Mouse (Mus musculus) spleen, adult 12 weeks (tissue): ENCODE results near the gene Dido1.
A peak's percentile ranks its signal among the peaks of the same experiment; 100 is the strongest.
"Not testable (repeated sequence)": the region's sequence is repeated elsewhere in the genome, so short reads cannot be mapped to it uniquely, and the experiment has no call there.

Experiments
- DNase-seq: peaks from one replicate; pipeline ENCODE4 v3.0.0; 2022; ENCODE audit warnings: low spot score

The Dido1 gene

DNA sequence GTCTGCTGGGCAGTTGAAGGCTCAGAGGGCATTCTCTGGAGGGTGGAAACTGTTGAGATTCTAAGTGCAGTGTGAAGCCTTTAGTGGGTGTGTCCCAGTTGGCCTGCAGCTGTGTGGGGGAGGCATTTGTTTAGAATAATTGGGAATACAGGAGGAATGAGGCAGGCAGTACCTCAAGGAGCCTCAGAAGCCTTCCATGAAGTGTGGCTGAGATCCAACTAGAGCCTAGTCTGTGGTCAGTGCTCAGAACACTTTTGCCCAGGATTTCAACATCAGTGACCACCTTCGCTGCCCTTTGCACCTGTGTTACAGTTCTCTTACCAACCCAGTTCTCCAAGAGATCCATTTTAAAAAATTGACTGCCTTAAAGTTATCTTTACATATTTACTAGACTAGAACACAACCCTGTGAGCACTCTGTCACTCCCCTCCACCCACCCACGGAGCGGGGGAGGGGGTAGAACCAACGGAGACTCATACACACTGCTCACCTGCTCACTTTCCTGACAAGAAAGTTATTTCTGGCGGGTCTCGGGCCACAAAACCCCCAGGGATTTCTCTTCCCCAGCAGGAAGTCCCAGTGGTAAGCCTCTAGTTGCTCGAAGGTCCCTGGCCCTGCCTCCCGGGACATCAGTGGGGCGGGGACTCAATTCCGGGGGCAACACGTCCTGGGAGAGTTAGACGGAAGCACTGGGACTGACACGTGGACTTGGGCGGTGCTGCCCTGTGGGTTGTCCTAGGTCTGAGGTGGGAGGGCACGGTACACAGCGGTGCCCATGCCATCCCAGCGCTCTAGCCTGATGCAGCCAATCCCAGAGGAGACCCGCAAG lies 15.0 kb upstream of the Dido1 start, which contains the start of gene Slc17a9:
Gene Slc17a9, plus strand, starts transcription at position 679 of the 829 bp plus-strand sequence.
- no peak for DNase-seq

DNA sequence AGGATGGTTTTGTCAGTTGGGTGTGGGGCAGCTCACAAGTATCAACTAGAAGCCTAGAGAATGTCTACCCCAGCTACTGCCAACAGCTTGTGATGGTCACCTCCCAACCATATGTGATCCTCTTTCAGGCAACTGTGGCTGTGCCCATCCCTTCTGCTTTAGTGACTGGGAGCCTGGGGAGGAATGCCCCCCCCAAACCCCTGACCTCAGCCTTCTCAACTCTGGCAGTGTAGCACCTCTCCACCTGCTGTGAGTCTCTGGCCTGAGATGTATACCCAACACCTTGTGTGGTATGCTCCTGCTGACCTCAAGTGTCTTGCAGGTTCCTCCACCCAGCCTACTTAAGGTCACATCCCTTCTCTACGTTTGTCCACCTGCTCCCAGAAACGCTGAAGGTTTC lies 14.1 kb upstream of the Dido1 start:
- no peak for DNase-seq

DNA sequence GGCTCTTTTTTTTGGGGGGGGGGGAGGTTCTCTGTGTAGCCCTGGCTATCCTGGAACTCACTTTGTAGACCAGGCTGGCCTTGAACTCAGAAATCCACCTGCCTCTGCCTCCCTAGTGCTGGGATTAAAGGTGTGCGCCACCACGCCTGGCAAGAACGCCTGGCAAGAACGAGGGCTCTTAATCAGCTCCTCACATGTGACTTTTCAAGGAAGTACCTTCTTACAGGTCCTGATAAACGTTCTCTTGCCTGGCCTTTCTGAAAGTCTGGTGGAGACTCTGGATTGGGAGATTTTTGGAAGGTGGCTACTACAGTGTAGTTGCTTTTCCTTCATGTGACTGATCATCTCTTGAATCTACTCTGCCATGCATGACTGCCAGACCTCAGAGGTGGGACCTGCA lies 12.9 kb upstream of the Dido1 start:
- not testable (repeated sequence) for DNase-seq

DNA sequence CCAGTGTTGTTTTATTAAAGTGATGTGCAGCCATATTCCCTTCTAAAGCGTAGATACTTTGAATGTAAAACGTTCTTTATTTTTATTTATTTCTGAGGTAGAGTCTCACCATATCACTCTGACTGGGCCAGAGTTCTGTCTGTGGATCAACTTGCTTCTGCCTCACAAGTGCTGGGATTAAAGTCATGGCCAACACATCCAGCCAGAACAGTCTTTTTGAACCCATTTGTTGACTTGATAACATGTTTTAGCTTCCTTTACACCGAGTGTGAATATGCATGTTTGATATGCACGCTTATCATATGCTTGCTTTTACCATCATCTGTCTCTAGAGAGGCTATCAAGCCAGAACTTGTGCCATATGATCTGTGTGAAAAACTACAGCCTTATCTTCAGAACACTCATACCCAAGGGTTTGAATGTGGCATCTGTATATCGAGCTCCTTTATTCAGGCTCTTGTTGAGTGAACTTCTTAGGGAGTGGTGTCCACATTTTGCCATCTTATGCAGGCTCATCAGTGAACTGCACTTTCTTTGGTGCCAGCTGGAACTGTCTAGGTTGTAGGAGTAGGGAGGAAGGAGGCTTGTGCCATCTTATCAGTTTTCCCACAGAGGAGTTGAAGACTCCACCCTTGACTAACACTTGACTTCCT lies 2.4 kb upstream of the Dido1 start:
- DNase-seq: no peak

DNA sequence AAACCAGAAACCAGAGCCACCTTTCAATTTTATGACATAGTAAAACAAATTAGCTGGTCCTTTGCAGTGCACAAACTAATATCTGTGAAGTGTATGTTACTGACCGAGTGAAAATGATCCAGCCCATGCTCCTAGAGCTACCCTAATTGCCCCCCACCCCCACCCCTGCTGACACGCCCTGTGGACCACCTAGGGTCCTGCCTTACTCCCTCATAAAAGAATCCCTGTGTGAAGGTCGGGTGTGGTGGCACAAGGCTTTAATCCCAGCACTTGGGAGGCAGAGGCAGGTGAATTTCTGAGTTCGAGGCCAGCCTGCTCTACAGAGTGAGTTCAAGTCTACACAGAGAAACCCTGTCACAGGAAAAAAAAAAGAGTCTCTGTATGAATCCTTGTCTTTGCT lies 1.7 kb upstream of the Dido1 start:
- DNase-seq: no peak

DNA sequence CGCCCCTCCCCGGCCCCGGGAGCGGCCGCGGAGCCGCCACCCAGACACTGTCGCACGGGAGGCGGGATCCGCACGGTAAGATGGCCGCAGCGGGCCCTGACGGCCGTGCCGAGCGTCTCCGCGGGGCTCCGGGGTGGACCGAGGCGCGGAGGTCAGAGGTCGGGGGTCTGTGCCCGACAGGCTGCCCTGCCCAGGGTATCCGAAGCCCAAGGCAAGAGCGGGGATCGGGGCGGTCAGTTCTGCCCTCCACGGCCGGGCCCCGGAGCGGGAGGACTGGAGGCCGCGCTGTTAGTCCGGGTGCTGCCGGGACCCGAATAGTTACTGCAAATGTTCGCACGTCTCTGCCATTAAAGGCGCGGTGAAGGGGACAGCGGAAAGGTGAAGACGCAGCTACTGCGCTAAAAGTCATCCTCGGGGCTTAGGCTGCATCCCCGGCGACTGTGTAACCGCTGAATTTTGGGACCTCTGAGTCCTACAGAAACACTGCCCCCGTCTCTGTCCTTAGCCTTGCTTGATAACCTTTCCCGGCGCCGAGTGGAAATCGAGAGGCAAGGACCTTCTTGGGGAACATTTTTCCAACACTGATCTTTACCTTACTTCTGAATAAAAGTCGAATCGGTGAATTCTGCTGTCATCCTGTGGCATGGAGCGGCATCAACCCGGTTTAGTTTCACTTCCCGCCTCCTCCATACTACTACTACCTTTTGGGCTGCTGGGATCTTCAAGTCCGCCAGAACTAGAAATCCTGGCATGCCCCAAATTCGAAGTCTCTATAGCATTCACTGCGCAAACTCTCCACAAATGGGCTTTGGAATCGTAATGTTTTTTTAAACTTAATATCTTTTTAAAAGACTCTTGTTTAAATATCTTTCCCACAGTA lies 717 bp upstream of the Dido1 start:
- DNase-seq: no peak

DNA sequence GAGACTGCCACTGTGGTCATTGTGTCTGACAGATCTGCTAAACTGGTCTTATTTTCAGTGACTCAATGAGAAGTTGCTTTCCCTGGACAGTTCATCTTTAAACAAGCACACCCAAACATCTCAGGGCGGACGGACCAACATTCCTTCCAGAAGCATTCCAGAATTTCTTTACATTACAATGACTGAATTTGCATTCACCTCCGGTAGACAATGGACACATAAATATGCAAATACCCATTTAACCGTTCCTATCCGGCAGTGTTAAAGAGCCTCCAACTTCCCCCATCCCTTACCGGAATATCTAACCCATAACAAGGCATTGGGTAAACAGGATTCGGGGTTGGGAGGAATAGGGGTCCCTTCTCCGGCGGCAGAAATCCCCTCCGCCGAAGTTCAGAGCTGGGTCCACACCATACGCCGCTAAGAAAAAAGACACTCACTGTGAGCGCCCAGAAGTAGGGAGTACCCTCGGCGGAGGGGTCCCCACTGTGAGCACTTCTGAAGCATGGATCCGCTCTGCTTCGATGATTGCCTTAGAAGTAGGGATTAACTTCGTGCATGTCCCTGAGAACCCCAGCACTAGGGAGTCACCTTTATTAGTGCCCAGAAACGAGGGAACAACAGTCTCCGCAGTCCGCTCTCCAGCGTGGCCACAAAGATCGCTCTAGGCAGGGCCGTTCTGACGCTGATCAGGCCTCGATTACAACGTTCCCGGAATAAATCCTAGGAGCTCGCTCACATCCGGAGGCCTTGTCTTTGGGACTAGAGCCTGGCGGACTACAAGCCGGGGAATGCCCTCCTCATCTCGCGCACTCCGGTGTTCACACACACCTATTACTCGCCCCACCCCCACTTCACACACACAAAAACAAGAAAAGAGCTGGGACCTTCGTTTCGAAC lies 526 bp downstream of the Dido1 start:
- no peak for DNase-seq

DNA sequence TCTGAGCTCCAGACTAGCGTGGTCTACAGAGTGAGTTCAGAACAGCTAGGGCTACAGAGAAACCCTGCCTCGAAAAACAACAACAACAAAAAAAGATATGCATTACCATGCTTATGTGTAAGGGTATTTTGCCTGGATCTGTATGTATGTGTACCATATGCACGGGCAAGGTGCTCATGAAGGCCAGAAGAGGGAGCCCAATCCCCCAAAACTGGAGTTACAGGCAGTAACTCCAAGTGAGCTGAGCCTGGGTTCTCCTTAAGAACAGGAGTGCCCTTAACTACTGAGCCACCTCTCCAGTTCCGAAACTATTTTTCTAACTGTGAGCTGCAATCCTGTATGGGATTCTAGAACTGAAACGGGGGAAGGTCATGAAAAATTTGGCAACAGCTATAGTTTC lies 3.8 kb downstream of the Dido1 start:
- no peak for DNase-seq

DNA sequence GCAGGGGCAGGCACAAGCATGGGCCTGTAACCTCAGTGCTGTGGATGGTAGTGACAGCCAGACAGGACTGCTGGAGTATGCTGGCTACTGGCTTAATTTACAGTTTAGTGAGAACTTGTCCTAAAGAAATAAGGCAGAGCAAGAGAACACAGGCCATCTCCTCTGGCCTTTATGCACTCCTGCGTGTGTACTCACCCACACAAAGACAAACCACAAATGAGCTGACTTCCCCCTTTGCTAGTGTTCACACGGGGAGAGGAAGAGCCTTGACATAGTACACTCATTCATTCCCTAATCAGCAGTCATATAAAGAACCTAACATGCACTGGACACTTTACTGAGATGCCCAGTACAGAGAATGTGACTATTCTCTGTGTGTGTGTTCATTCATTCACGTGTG lies 4.7 kb downstream of the Dido1 start:
- no peak for DNase-seq

DNA sequence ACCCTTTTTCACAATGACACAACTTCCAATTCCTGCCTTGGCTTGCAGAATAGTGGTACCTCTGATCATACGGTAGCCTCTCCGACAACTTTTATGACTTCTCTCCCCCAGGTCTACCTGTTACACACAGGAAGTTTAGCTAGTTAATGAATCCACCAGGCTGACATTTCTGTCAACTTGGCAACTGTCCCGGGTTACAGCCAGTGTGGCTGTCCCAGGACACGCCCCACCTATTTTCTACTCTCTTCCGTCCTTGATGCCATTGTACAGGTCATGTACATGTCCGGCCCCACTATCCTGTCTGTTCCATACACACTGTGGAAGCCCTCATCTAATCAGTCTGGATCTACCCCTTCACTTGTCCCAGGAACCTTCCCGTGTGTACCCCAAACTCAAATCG lies 5.2 kb downstream of the Dido1 start:
- DNase-seq: no peak

DNA sequence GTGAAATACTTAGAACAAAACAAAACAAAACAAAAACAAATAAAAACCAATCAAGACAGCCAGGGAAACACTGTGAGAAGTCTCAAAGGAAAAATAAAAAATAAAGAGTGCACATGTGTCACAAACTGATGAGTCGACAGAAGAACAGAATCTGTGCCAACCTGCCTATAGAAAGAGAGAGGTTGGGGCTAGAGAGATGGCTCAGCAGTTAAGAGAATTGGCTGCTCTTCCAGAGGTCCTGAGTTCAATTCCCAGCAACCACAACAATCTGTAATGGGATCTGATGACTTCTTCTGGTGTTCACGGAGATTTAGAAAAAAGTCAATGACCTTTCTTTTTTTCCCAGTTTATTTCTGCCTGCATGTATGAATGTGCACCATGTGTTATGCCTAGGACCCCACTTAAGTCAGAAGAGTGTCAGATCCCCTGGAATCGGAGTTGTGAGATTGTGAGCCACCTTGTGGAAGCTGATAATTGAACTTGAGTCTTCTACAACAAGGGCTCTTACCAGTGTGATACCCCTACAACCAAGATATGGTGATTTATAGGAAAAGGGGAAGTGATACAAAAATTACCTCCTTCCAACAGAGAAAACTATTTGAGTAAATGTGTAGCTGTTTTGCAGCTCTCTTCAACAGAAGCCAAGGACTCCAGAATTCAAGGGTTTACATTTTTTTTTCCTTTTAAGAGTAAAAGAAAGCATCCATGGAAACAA lies 6.0 kb downstream of the Dido1 start:
- no peak for DNase-seq

DNA sequence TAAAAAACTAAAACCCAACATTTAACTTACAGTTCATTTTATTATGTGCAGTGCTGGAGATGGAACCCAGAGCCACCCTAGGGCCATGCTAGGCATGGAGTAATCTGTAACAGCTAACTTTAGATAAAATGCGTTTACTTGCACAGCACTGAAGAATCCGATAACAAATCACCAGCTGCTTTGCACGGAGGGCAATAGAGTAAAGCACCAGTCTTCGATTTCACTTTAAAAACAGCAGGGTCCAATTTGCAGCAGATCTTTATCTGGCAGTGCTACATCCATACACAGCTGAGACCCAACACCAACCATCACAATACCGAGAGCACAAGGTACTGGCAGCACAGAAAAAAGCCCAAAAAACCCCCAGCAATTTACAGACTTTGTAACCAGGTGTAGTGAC lies 6.6 kb downstream of the Dido1 start:
- DNase-seq: no peak

DNA sequence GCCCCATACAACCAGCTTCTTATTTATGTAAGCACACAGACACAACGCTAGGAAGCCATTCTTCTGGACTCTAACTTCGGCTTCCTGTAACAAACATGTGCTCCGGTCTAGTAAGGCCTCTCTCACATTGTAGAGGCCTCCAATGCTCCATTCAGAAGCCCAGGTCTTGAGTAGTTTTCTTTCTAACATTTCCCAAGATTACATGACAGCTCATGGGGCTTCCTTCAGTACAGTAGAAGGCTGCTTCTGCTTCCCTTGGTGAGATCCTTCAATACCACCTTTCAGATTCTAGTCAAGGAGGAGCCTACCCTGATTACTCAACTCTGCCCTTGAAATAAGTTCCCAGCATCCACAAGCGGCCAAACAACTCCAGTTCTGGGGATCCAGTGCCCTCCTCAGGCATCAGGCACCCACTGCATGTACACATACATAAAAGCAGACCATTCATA lies 7.1 kb downstream of the Dido1 start:
- DNase-seq: no peak

DNA sequence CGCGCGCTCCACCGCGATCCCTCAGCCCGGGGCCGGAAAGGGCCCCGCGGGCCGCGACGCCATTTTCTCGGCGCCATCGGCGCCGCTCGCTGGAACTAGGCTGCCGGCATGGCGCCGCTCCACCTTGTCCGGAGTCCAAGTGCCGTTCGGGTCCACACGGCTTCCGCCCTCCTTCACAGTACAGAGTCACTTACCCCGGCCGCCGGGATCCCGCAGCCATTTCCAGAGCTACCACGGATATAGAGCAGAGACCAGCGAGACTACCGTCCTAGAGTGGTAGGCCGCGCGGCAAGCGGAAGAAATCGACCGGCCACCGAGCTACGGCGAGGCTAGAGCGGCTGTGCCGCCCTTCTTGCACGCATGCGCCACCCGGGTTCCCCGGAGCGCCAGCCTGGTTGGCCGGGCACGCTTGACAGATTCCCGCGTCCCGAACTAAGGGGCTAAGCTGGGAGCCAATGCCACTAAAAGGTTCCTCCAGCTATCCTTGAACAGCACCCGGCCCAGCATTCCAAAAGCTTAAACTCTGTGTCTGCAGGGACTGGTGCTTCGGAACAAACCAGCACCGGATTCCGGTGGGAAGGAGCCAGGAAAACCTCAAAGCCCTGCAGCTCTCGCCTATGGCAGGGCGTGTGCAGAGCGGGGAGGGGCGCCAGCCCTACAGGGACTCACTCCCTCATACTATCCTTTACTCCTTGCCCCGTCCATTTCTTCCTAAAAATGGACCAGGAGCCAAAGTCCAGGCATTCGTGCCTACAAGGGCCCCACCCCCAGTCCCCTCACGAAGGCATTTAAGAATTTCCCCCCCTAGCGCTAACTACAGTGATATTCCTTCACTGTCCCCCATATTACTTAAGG lies 7.8 kb downstream of the Dido1 start:
- peak; percentile 82 for DNase-seq

DNA sequence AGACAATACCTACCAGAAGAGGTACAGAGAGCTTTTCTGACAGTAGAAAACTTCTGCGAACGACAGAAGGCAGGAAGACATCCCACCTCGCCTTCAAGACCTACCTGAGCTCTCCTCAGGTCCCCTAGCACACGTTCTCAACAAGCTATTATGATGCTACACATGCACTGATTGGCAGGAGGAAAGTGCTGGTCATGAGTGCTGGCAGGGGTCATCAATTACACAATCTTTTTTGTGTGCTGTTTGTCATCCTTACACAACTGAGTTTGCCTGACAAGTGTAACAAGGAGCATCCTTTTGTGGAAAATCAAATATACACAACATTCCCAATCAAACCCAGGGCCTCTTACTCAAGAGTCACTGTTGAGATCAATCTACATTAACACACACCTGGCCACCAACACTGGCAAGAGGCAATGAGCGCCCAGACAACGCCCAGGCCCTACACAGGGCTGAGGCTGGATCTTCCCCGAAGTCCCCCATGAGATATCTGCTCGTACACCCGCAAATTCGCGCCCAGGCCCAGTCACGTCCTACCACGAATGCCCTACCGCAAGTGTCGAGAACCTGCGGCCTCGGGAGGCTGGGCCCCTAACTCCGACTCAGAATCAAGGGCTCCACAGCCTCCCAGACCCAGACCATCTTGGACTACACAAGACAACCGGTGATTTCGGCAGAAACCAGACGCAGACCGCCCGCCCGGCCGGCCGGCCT lies 8.6 kb downstream of the Dido1 start:
- no peak for DNase-seq

DNA sequence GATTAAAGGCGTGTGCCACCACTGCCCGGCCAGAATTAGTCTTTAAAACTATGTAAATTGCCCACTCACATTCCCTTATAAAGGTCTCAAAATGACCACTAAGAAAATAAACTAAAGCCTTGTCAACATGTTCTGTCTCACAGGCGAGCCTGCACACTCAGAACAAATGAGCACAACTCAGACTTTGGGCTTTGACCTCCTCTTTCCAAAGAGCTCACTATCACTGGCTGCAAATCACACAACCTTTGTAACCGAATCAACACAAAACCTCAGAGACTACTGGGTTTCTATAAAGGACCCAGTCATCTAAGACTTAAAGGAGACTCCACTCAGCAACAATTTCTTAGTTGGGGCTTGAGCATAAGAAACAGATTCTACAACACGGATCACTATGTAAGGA lies 9.3 kb downstream of the Dido1 start:
- no peak for DNase-seq

DNA sequence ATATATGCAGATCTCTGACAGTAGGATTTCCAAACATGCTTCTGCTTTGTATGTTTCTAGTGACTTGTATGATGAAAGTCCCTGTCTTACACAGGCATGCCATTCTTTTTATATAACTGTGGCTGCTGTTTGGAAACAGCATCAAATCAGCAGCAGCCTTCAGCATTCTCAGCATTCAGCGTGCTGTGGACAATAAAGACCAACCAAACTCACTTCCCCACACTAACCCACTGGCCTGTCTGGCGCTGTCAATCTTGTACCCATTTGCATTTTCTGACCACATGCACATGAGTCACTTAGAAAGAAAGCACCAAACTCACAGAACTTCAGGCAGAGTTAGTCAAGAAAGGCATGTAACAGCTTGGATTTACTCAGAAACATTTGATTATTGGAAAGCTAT lies 14.6 kb downstream of the Dido1 start:
- DNase-seq: no peak

DNA sequence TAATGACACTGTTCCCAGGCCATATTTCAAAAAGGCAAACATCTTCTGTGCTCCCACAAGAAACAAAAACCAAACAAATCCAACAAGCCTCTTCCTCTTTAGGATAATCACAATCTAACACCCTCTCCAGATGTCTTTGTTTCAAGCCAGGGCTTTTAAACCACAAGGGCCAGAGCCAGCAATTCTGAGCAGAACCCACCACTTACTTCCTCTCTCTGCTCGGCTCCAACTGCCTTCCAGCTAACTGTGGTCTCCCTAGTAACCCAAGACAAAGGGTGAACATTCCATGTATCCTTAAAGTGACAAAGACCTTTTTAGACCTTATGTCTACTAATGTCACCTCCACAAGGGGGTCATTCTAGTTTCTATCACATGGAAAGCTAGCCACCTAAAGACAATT lies 17.2 kb downstream of the Dido1 start:
- DNase-seq: no peak

DNA sequence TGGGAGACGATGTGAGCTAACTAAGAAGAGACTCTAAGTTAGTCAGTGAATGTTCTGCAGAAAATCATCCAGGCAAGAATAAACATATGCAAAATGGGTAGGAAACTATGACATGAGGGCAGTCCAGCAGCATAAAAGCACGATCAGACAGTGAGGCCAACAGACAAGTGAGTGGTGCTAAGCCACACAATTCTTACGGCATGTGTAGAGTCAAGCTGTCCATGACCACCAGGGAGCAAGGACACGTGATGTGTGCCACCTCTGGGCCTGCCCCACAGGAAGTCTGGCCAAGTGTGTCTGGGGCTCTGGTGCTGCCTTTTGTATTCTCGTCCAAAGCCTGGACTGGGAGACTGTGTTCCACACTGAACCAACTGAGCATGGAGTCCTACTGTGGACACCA lies 20.0 kb downstream of the Dido1 start:
- no peak for DNase-seq
